Comparison of ENCODE assay signal across 17 mouse cellular contexts in the genomic region with DNA sequence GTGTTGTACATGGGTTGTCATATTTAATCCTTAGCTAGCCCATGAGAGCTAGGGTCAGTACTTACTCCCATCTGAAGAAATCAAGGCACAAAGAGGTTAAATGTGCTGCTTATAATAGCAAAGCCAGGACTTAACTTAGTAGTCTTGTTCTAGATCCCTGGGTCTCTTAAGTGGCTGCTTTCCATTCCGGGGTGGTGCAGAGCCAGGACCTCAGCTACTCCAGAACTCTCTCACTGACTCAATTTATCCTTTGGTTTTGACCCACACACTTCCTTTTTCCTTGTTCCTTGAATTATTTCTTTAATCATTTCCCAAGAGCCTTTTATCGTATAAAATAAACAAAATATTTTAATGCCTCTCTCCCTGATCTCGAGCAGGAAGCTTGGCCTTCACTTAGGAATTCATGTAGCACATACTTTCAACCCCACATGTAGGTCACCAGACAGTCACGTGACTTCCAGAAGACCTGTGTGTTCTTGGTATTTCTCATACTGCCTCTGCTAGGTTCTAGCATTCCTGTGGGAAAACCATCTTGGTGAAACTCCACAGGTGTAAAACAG.
"Had no signal": no experiment of that assay in that cellular context is flagged by ENCODE, and none has a peak within 500 bp of the region (broad histone marks: within the 10 kb centered on the region; RNA-seq: fewer than 3 reads in every experiment).

No protein-coding gene starts in this region.

- H3K4me2 ChIP-seq: intestine, embryonic 15.5 days; limb, embryonic 13.5 days; liver, embryonic 12.5 days; liver, embryonic 15.5 days; lung, embryonic 14.5 days; midbrain, embryonic 13.5 days had no signal

- DNase-seq: kidney, adult 11 months; kidney, adult 9 months; kidney, postnatal 25 days; liver; lung, embryonic 14.5 days; thymus, adult 18-20 months; thymus, postnatal 36 days had no signal

- H3K4me3 ChIP-seq: intestine, embryonic 15.5 days; limb, embryonic 10.5 days; limb, embryonic 13.5 days; liver, embryonic 12.5 days; liver, embryonic 15.5 days; megakaryocyte, embryonic 14.5 days; midbrain, embryonic 10.5 days; midbrain, embryonic 13.5 days; myocyte had no signal

- H3K9me3 ChIP-seq: intestine, embryonic 15.5 days; limb, embryonic 10.5 days; limb, embryonic 13.5 days; liver, embryonic 12.5 days; liver, embryonic 15.5 days; megakaryocyte, embryonic 14.5 days; midbrain, embryonic 10.5 days; midbrain, embryonic 13.5 days had no signal

- ATAC-seq: intestine, embryonic 15.5 days; liver, embryonic 12.5 days; midbrain, embryonic 13.5 days; midbrain, embryonic 16.5 days had no signal

- H3K9ac ChIP-seq: intestine, embryonic 15.5 days; limb, embryonic 13.5 days; liver, embryonic 12.5 days; liver, embryonic 15.5 days; lung, embryonic 14.5 days; midbrain, embryonic 13.5 days had no signal

- H3K27ac ChIP-seq: intestine, embryonic 15.5 days; limb, embryonic 10.5 days; limb, embryonic 13.5 days; liver, embryonic 12.5 days; liver, embryonic 15.5 days; midbrain, embryonic 10.5 days; midbrain, embryonic 13.5 days had no signal

- H3K27me3 ChIP-seq: intestine, embryonic 15.5 days; limb, embryonic 13.5 days; liver, embryonic 12.5 days; liver, embryonic 15.5 days; megakaryocyte, embryonic 14.5 days; midbrain, embryonic 13.5 days had no signal

- H3K4me1 ChIP-seq: intestine, embryonic 15.5 days; liver, embryonic 12.5 days; liver, embryonic 15.5 days had no signal

- H3K36me3 ChIP-seq: intestine, embryonic 15.5 days; limb, embryonic 10.5 days; limb, embryonic 13.5 days; liver, embryonic 12.5 days; liver, embryonic 15.5 days; midbrain, embryonic 10.5 days; midbrain, embryonic 13.5 days had no signal
